Mouse (Mus musculus): ENCODE measurements at regions not wholly inside any gene's neighbourhood (a gene's known extent, or its start where the extent isn't known, plus 50 kb on each side); places are given as distances from the start of the nearest gene placed in this dataset.

- Histone ChIP-seq H3K27ac (replicated peaks; ENCODE audit: low read depth, low read length) (no peak overlapping the region), H3K4me1 (ENCODE audit: control insufficient read depth, insufficient read depth, insufficient read length, low read length) (no peaks in the 10 kb centered on the region), H3K4me3 (ENCODE audit: insufficient read depth, low read depth, low read length) (no peak overlapping the region)
Observed at GRCm38 (mm10) chr10:99474546-99474945, 211.5 kb downstream of the Dusp6 start.

DNA sequence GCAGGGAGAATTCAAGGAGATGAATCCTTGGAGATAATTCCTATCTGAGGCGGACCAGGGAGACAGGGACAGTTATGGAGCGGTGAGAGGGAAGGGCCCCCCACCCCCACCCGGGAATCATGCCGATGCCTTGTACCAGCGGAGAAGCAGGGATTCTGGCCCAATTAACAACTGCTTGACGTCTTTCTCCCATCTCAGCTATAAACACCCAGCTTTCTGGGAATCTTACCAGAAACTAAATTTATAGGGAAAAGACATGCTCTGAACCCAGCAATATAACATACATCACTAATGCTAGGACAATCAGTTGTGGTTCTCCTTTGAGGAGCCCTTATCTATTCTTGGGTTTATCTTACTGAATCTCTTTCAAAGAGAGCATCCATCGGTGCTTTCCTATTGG, 213.2 kb downstream of the Dusp6 start:
- Histone ChIP-seq H3K4me1 (ENCODE audit: control insufficient read depth, insufficient read depth, insufficient read length, low read length) (no peaks in the 10 kb centered on the region), H3K4me3 (ENCODE audit: insufficient read depth, low read depth, low read length) (no peak overlapping the region), H3K27ac (replicated peaks; ENCODE audit: low read depth, low read length) (no peak overlapping the region)

GRCm38 (mm10) chr10:99476776-99477175, 213.7 kb downstream of the Dusp6 start:
- H3K4me1 ChIP-seq (ENCODE audit: control insufficient read depth, insufficient read depth, insufficient read length, low read length), result no peaks in the 10 kb centered on the region
- no peak overlapping the region for H3K4me3 ChIP-seq (ENCODE audit: insufficient read depth, low read depth, low read length)
- H3K27ac ChIP-seq (replicated peaks; ENCODE audit: low read depth, low read length), result no peak overlapping the region

DNA sequence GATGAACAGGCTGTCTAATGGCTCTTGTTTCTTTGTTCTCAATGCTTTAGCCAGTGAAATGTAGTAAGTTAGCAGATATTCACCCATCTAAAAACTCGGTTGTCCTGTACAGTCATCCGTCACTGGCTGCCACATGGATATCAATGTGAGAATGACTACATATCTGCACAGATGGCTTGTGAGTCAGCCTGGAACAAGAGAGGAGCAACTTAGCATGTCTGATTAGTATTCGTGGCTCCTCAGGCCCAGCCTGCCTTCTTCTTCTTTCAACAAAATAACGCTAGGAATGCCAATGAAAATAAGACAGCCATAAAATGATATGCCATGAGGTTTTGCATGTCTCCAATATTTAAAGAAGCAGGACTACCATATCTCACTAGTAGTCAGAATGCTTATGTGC, 217.5 kb downstream of the Dusp6 start:
- no peaks in the 10 kb centered on the region for H3K4me1 ChIP-seq (ENCODE audit: control insufficient read depth, insufficient read depth, insufficient read length, low read length)
- H3K4me3 ChIP-seq (ENCODE audit: insufficient read depth, low read depth, low read length), result no peak overlapping the region
- no peak overlapping the region for H3K27ac ChIP-seq (replicated peaks; ENCODE audit: low read depth, low read length)

DNA sequence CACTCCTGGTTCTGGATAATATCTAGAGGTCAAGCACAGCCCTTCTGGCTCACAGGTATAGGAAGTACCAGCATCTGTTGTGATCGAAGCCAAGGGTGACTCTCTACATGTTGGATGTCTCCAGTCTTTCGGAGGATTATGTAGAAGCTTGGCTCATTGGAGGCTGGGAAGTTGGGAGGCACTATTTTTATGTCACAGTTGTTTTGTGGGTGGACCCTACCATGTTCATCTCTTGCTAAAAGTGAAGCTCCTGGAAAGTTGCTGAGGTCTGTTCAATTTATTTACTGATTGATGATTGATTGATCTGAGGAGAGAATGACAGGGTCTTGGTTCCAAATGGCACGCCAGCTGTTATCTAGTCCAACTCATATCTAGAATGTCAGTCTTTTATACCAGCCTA, 219.0 kb downstream of the Dusp6 start:
- Histone ChIP-seq H3K4me3 (ENCODE audit: insufficient read depth, low read depth, low read length) (no peak overlapping the region), H3K27ac (replicated peaks; ENCODE audit: low read depth, low read length) (no peak overlapping the region), H3K4me1 (ENCODE audit: control insufficient read depth, insufficient read depth, insufficient read length, low read length) (no peaks in the 10 kb centered on the region)

DNA sequence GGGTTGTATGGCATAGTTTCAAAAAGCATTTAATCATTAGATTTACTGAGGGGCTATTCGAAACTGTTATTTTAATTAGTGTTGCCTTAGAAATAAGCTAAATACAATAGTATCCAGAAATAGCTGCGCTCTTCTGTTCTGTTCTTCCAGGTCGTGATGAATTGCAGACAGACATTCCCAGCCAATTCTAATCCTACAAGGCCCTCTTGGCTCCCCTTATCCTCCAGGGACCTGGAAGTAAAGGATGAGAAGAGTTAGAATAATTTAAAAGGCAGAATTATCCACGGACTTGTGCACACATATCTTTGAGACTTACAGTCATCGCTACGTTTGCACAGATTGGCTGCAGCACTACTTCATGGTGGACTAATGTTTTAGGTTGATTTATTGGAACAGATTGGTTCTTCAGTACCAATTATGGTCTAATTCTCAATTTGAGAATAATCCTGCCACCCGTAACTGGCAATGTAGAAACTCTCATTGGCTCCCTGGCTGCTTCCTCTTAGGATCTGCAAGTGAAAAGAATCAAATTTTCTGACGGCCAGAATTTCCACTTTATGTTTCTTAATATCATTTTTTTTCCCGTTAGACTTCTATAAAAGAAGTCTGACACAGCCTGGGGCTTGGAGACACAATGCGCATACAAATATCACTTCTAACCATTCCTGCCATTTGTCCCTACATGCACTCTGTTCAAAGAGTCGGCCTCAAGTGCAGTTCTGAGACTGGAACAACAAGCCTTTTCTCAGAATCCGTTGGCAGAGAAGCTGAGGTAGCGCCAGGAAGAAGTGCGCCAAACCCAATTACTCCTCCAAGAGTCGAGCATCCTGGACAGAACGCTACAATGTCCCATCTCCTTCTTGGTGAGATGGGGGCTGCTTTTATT, 225.4 kb downstream of the Dusp6 start:
- H3K4me1 ChIP-seq (ENCODE audit: control insufficient read depth, insufficient read depth, insufficient read length, low read length), result no peaks in the 10 kb centered on the region
- no peak overlapping the region for H3K27ac ChIP-seq (replicated peaks; ENCODE audit: low read depth, low read length)
- H3K4me3 ChIP-seq (ENCODE audit: insufficient read depth, low read depth, low read length), result no peak overlapping the region

DNA sequence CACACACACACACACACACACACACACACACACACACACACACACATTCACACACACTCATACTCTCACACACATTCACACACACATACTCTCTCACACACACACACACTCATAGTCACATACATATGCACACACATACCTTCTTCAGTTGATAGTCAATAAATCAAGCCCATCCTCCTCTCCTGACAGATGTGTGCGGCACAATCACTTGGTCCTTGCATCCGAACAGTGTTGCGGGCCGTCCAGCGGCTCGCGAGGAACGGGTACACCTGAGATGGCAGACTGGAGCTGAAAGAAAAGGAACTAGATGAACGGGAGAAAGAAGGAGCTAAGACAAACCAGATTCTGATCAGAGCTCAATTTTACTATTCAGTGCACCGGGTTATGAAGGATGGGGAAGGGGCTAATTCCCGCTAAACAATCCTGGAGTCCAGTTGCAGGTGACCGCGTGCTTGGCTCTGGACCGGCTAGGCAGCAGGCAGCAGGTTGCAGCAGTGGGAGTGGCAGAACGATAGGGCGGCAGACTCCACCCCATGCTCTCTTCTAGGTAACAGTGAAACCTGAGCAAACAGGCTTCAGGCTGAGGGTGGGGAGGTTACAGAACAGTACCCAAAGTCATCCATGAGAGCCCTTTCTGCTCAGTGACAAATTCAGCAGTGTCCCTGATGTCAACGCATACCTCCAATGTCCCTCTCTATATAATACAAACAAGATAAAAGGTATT, 247.8 kb downstream of the Csl start:
- H3K4me1 ChIP-seq (ENCODE audit: control insufficient read depth, insufficient read depth, insufficient read length, low read length), result no peaks in the 10 kb centered on the region
- H3K4me3 ChIP-seq (ENCODE audit: insufficient read depth, low read depth, low read length), result no peak overlapping the region

DNA sequence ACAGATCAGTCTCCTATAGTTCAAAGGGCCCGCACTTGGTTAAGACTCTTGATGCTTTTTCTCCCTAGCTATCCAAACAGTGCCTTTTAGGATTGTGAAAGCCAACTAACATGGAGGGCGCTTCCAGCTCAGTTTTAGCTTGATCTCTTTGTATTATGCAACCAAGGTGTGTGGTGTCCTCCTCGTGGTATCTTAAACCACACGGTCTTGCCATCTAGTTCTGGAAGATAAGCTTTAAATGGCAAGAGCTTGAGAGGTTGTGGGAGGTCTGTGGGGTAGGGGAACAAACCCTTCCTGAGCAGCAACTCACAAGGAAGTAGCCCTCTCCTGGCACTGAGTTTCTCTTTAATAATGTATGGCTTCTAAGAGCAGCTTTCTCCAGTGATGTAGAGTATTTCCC, 241.5 kb downstream of the Csl start:
- Histone ChIP-seq H3K4me3 (ENCODE audit: insufficient read depth, low read depth, low read length) (no peak overlapping the region), H3K27ac (replicated peaks; ENCODE audit: low read depth, low read length) (no peak overlapping the region), H3K4me1 (ENCODE audit: control insufficient read depth, insufficient read depth, insufficient read length, low read length) (no peaks in the 10 kb centered on the region)

More for the DNA sequence above, 247.8 kb downstream of the Csl start:
- H3K27ac ChIP-seq (replicated peaks; ENCODE audit: low read depth, low read length), result no peak overlapping the region

GRCm38 (mm10) chr10:99519479-99519878, 240.0 kb downstream of the Csl start:
- H3K4me1 ChIP-seq (ENCODE audit: control insufficient read depth, insufficient read depth, insufficient read length, low read length), result no peaks in the 10 kb centered on the region
- no peak overlapping the region for H3K27ac ChIP-seq (replicated peaks; ENCODE audit: low read depth, low read length)

GRCm38 (mm10) chr10:99523817-99524216, 235.6 kb downstream of the Csl start:
- Histone ChIP-seq H3K4me1 (ENCODE audit: control insufficient read depth, insufficient read depth, insufficient read length, low read length) (no peaks in the 10 kb centered on the region), H3K27ac (replicated peaks; ENCODE audit: low read depth, low read length) (no peak overlapping the region), H3K4me3 (ENCODE audit: insufficient read depth, low read depth, low read length) (no peak overlapping the region)

More at GRCm38 (mm10) chr10:99519479-99519878, 240.0 kb downstream of the Csl start:
- no peak overlapping the region for H3K4me3 ChIP-seq (ENCODE audit: insufficient read depth, low read depth, low read length)

DNA sequence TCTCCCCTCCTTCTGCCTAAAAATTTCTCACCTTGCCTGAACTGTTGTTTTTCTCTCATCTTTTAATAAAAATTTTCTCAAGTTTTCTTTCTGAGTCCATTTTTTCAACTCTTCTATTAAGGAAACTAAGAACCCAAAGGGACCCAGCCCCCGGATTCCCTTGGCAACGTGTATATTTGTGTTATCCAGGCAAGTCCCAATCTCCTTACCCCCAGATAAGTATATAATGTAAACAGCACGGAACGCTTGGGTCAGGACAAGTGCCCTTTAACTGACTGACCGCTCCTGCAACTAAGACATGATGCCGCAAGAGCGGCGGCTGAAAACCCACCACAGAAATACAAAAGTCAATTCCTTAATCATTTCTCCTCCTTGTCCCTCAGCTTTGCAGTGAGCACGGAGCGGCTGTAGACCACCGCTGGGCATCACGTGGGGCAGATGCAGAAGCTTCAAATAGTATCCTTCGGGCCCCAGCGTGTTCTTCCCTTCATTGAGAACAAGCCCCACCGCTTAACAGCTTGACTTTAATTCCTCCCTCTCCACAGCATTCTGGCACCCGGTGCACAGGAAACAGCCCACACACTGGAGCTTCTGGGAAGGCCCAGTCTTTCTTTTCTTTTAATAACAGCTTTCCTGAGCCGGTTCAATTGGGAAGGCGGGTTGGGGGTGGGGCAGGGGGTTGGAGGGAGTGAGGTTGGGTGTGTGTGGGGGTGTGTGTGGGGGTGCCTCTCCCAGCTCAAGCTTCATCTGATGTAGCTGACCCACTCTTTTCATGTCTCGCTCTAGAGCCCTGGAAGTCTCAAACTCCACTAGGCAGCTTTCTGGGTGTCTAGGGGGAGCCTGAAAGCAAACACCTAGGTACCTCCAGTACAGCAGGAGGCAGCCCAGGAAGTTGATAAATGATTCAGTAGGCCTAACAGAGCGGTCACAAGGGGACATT, 234.9 kb downstream of the Csl start:
- H3K4me1 ChIP-seq (ENCODE audit: control insufficient read depth, insufficient read depth, insufficient read length, low read length), result no peaks in the 10 kb centered on the region
- H3K27ac ChIP-seq (replicated peaks; ENCODE audit: low read depth, low read length), result no peak overlapping the region
- no peak overlapping the region for H3K4me3 ChIP-seq (ENCODE audit: insufficient read depth, low read depth, low read length)

- Histone ChIP-seq H3K4me3 (ENCODE audit: insufficient read depth, low read depth, low read length) (no peak overlapping the region), H3K27ac (replicated peaks; ENCODE audit: low read depth, low read length) (no peak overlapping the region), H3K4me1 (ENCODE audit: control insufficient read depth, insufficient read depth, insufficient read length, low read length) (no peaks in the 10 kb centered on the region)
Observed at GRCm38 (mm10) chr10:99526148-99526547, 233.3 kb downstream of the Csl start.

DNA sequence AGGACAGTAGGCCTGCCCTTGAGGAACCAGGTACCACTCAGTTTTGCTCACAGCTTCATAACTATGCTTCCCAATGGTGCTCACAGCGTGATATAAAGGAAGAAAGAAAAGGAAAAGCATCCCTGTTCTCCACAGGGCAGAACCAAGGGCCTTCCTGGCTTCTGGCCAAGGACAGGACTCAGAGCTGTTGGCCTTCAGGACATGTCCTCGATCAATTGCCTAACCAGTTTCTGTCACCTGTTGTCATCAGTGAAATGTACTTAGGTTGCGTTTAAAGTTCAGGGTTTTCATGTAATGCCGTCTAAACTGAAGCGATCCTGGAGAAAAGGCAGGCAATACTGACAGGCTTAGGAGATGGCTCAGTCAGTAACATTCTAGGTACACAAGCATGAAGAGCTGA, 232.9 kb downstream of the Csl start:
- Histone ChIP-seq H3K4me3 (ENCODE audit: insufficient read depth, low read depth, low read length) (no peak overlapping the region), H3K27ac (replicated peaks; ENCODE audit: low read depth, low read length) (no peak overlapping the region), H3K4me1 (ENCODE audit: control insufficient read depth, insufficient read depth, insufficient read length, low read length) (no peaks in the 10 kb centered on the region)

- H3K4me1 ChIP-seq (ENCODE audit: control insufficient read depth, insufficient read depth, insufficient read length, low read length), result no peaks in the 10 kb centered on the region
- H3K4me3 ChIP-seq (ENCODE audit: insufficient read depth, low read depth, low read length), result no peak overlapping the region
- no peak overlapping the region for H3K27ac ChIP-seq (replicated peaks; ENCODE audit: low read depth, low read length)
Observed at GRCm38 (mm10) chr10:99531104-99531503, 228.4 kb downstream of the Csl start.

DNA sequence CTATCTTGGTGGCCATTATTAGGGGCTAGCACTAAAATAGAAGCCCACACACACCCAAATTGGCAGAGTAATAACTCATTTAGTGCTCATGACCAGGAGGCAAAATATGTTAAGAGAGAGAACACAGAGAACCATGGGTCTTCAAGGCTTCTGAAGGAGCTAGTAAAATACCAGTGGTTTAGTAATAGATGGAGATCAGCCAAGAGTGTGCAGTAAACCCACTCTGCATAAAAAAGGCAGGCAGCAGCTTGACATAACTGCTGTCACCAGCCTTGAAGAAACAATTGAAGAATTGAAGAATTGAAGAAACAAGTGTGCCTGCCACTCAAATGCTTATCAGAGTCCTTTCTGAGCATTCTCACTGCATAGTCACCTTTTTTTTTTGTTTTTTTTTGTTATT, 227.9 kb downstream of the Csl start:
- no peak overlapping the region for H3K27ac ChIP-seq (replicated peaks; ENCODE audit: low read depth, low read length)
- no peaks in the 10 kb centered on the region for H3K4me1 ChIP-seq (ENCODE audit: control insufficient read depth, insufficient read depth, insufficient read length, low read length)
- H3K4me3 ChIP-seq (ENCODE audit: insufficient read depth, low read depth, low read length), result no peak overlapping the region
